Mouse (Mus musculus) spleen, postnatal 4 days (tissue): ENCODE data around the gene Fat4.
A peak's percentile ranks its signal among the peaks of the same experiment; 100 is the strongest.

ENCODE experiments used
- DNase-seq, 2 experiments: peaks; one replicate each; pipeline ENCODE4 v3.0.0; 2022; ENCODE audit warnings: low spot score in 2 of 2

The Fat4 gene

GRCm38 (mm10) chr3:38967480-38967879, 80.7 kb downstream of the Fat4 start:
- DNase-seq: no peak

- no peak for DNase-seq
These were observed 99.6 kb downstream of the Fat4 start for GRCm38 (mm10) chr3:38986379-38986778.

GRCm38 (mm10) chr3:38989181-38989580, 102.4 kb downstream of the Fat4 start:
- no peak for DNase-seq

- DNase-seq: peak in 1 of 2 experiments; percentile 32
These were observed 113.3 kb downstream of the Fat4 start for GRCm38 (mm10) chr3:39000011-39000410.

- DNase-seq: no peak
These were observed 123.8 kb downstream of the Fat4 start for GRCm38 (mm10) chr3:39010544-39010943.

GRCm38 (mm10) chr3:39017633-39018032, 130.9 kb downstream of the Fat4 start:
- no peak for DNase-seq

- DNase-seq: no peak
These were observed 149.4 kb downstream of the Fat4 start for GRCm38 (mm10) chr3:39036113-39036512.

GRCm38 (mm10) chr3:39046425-39046824, 159.7 kb downstream of the Fat4 start:
- no peak for DNase-seq

GRCm38 (mm10) chr3:39047621-39048303, 161.0 kb downstream of the Fat4 start:
- DNase-seq: no peak

- no peak for DNase-seq
These were observed 161.5 kb downstream of the Fat4 start for GRCm38 (mm10) chr3:39048304-39048667.

GRCm38 (mm10) chr3:39050130-39050529, 163.4 kb downstream of the Fat4 start:
- no peak for DNase-seq

- DNase-seq: no peak
These were observed 166.3 kb downstream of the Fat4 start for GRCm38 (mm10) chr3:39053072-39053471.
